Mouse (Mus musculus) urinary bladder, postnatal 14 days (tissue): Measurements from ENCODE around the gene Scrn1.
A peak's percentile ranks its signal among the peaks of the same experiment; 100 is the strongest.

Source experiments
- DNase-seq: peaks from one replicate; pipeline ENCODE4 v3.0.0; 2021; ENCODE audit warnings: low spot score

The Scrn1 gene

DNA sequence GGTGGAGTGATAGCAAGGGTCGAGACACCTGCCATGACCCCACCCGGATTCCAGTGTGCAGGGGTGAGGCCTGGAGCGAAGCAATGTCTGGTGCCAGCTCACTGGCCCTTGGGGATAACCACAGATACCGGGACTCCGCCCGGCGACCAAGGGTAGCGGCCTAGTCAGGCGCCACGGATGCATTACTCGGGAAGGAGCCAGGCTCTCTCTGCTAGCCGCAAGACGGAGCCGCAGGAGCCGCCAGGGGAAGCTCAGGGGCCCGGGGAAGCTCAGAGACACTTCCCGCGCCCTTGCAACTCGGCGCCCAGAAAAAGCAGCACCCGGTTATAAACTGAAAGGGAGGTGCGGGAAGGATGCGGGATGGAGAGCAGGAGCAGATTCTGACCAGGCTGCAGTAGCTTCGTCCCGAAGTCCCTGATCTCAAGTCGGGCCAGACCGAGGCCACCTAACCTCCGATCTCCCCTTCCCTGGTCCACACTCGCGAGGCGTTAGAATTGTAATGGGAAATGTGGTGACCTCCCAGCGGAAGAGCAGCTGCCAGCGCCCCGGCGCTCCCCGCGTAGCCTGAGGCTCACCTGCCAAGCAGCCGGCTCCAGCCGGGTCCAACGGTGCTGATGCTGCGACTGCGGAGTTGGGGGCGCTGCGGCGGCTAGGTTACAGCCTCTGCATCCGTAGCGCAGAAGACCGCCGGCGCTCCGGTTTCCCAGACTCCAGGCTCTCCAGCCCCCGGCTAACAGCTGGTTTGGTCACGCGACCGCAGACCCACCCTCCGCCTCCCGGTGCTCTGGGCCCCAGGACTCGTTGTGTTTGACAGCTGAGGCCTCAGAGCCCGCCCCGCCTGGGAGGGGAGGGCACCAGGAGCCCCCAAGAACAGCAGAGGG, at the start of gene Scrn1:
Scrn1 (minus strand) TSS at position 825 of the 881 bp plus-strand sequence.
- DNase-seq: peak; percentile 62

DNA sequence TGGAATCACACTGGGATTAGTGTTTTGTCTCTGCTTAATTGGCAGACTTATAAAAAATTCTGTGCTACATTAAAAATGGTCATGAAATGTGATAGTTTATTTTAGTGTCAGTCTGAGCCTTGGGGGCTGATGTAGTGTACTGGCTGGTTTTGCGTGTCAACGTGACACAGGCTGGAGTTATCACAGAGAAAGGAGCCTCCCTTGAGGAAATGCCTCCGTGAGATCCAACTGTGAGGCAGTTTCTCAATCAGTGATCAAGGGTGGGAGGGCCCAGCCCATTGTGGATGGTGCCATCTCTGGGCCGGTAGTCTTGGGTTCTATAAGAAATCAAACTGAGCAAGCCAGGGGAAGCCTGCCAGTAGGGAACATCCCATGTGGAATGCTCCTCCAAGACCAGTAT, 40.0 kb upstream of the Scrn1 start:
- peak; percentile 10 for DNase-seq

DNA sequence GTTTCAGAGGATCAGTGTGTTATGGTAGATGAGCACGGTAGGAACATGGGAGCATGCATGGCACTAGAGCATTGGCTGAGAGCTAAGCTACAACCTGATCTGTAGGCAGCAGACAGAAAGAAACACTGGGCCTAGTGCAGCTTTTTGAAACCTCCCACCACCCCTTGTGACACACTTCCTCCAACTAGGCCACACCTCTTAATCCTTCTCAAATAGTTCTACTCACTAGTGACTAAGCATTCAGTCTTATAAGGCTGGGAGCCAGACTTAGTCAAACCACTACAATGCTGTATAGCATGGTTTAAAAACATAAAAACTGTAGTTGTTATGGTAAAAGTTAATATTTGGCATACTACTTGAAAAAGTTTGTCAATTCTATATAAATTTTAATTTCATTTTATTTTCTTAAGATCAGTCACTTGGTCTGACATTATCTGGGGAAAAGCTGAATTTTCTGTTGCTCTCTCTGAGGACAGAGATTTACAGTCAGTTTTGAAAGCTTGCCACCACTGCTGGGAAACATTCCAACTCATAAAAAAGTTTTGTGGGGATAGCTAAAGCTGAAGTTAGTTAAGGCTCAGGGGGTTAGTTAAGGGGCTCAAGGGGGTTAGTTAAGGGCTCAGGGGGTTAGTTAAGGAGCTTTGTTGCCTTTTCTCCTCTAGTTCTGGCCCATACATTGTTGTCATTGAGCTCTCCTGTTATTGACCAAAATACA, 37.9 kb upstream of the Scrn1 start:
- DNase-seq: peak; percentile 58

DNA sequence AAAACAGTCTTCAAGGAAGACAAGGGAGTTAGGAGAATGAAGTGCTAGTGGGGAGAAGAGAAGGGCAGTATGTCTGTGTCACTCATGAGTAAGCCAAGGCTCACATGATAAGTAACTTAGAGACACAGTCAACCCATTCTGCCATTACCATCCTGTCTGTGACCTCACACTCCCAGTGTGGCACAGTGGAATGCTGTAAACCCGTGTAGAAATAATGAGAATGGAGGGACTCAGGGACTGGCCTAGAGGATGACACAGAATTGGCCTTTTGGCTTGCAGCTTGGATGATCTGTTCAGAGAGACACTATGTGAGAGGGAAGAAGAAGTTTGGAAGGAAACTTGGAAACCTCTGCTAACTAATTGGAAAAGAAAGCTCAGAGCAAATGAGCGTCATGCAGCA, 36.6 kb upstream of the Scrn1 start:
- no peak for DNase-seq

DNA sequence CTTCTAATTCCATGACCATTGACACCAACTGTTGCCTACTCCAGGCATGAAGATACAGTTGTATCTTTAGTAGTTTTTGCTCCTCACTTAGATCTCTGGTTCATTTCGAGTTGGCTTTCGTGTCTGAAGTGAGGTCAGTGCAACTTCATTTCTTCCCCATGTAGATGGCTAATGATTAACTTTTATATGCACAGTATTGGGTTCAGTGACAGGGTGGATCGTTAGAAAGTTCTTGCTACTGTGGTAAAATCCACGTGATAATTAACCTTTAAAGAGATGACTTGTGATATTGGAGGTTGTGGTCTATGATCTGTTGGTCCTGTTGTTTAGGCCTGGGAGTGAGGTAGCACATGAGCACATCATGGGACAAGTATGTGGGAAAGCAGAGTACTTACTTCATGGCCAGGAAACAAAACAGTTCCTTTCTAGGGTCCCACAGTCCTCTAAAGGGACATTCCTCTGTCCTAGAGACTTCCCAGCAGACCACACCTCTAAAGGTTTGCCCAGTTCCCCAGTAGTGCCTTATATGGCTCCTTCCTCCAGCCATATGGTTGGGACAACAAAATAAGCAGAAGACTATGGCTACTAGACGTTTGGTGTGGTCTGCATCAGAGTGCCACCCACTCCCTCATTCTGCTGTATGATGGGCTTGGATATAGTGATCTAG, 34.5 kb upstream of the Scrn1 start:
- no peak for DNase-seq

DNA sequence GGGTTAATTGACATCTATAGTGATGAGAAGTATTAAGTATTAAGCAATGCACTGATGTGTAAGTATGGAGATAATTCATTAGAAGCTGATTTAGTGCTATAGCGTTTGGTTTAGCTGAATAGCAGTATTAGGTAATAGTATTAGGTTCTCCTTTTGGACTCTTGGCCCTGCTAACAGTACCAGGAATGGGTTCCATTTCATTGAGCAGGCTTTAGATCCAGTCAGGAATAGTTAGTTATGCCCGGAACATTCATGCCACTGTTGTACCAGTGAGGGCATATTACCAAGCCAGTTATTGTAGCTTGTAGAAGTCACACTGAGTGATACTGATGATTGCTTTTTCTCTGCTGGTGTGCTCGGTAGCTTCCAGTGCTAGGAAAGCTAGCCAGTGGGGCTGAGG, 31.4 kb upstream of the Scrn1 start:
- no peak for DNase-seq

DNA sequence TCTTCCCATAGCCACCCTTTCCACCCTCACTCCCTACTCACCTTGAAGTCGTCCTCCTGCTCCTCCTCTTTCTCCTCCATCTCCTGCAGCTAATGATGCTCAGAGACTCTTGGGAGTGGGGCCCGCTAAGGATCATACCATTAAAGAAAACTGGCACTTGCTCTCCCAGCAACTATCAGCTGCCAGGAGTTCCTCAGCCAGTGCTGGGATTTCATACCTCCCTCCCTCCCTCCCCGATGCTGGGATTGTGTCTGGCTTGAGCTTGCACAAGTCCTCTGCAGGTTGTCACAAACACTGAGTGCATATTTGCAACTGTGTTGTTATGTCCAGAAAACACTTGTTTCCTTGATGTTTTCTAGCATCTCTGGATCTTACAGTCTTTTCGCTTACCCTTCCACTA, 30.9 kb upstream of the Scrn1 start, which contains the start of gene Fkbp14:
Fkbp14 (minus strand) TSS at position 101 of the 400 bp plus-strand sequence.
- no peak for DNase-seq

DNA sequence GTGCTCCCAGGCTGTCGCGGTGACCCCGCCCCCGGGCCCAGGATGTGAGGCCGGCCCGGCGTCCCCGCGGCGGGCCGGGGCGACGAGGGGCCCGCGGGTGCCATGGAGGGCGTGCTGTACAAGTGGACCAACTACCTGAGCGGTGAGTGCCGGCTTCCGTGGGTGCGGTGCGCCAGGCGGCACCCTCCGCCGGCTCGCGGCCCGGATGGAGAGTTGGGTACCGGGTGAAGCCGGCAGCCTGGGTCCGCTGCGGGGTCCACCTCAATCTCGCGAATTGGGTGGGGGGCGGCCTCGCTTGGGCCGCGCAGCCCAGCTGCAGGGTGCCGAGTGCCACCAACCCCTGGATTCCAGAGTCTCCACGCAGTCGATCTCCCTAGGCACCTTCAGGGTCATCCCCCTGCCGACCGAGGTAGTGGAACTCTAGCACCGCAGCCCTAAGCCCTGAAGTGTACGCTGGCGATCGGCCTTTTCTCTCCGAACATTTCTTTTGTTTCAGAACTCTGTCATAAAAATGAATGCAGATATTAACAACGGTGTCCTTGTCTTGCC, 29.1 kb upstream of the Scrn1 start:
- no peak for DNase-seq

DNA sequence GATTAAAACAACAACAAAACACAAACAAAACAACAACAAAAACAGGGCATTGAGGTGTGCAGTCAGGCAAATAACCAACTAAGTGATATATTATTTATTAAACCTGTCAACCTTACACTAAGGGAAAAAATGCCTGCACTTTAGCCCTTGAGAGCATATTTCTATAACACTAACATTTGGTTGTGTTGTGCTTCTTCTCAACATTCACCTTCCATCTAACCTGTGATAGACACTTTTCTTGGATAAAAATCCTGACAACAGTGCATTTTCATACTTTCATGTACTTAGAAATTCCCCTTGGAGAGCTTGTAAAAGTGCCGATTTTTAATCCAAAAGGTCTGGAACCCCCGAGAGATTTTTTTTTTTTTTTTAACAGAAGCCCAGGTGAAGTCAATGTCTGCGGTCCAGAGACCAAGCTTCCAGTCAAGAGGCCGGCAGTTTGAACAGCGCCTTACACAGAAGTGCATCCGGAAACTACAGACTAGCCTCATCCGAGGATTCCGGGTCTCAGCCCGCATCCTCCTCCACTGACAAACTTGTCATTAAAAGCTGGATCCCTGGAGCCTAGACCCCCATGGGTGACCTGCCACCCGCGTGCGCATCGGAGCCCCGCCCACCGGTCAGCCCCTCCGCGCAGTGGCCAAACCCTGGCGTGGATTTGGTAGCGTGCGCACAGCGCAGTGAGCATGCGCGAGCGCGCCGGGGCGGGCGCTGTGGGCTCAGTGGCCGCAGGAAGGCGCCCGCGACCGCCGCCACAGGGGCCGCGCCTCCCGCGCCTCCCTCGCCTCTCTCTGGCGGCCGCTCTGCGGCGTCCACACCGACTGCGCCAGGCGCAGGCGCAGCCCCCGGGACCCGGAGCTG, 28.4 kb upstream of the Scrn1 start, which contains the start of gene Plekha8:
Plekha8 (plus strand) TSS at position 643 of the 861 bp plus-strand sequence.
- peak; percentile 92 for DNase-seq

DNA sequence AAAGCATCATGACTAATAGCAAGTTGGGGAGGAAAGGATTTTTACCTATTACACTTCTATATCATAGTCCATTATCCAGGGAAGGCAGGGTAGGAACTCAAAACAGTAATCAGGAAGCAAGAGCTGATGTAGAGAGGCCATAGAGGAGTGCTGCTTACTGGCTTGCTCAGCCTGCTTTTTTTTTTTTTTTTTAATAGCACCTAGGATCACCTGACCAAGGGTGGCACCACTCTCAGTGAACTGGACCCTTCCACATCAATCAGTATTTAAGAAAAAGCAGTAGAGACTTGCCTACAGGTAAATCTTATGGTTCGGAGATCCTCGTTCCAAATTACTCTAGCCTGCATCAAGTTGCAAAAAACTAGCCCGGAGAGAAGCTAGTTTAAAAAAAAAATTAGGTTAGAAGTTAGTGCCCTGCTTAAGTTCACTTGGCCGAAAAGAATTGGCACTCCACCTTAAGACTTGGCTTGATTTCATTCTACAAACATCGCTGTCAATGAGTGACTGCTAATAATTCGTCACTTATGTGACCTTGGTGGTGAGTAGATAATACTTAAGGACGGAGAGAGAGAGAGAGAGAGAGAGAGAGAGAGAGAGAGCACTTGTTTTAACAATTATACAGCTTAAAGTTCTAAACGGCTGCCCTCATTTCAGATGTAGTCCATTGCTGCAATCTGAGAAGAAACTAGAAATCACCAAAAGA, 27.6 kb upstream of the Scrn1 start:
- DNase-seq: no peak

DNA sequence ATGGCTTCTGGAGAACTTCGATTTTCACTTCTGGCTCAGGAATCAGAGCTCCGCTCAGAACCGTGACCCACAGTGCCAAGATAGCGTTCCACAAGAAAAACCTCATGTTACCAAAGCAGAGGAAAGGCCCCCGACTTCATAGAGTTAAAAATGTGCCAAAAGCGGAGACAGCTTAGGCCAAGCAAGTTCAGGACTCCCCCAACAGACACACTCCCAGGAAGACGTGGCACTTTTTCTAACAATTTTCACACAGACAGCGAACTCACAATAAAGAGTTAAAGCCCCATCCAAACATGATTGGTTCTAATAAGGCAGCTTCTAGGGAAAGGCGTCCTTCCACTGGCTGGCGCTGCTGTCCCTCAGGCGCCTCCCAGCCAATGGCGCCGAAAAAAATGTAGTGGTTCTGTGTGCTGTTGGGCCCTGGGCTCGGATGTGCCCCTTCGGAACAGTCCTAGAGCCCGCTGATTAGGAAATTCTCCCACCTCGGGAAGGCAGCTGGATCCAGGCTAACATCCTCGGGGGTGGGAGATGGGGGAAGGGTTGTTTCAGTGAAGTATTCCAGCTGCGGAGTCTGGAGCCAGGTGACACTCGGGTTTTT, 26.7 kb upstream of the Scrn1 start:
- DNase-seq: peak; percentile 92

DNA sequence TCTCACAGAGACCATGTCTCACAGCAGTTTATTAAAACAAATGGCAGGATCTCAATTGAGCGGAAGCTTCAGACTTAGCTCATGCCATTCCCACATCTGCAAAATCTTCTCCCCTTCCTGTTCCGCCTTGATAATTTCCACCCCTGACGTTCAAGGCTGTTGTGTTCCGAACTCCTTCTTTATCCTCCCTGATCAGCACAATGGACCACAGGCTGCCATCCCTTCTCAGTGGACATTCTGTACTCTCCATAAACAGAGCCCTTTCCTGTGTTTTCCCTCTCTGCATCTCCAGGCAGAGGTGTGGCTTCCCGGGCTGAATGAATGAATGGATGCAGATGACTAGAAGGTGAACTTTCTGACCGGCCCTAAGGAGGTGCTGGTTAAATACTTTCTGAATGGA, 25.5 kb upstream of the Scrn1 start:
- DNase-seq: no peak

DNA sequence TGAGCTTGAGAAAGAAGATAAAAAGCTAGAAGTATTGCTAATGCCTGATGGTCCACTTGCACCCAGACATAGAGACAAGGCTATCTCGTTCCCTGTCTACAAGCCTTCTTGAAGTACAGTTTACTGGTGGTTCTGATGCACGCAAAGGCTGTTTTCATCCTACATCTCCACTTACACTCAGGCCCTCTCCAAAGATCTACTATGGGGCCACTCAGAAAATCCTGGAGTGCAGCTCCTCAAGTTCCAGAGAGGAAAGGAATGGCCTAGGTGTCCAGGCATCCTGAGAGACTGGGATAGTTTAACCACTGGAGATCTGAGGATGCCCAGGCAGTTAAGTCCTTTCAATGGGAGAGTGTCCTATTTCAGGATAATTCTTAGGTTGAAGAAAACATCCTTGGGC, 24.4 kb upstream of the Scrn1 start:
- DNase-seq: no peak

DNA sequence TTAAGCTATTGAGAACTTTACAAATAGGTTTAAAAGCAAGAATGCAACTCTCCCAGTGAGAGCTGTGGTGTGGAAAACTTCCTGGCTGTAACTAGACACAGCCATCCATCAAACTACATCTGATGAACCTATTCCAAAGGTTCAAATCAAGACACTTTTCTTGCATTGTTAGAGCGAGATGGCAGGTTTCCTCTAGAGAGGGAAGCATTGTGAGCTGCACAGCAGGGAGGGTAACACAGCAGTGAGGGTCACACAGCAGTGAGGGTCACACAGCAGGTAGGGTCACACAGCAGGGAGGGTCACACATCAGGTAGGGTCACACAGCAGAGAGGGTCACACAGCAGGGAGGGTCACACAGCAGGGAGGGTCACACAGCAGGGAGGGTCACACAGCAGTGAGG, 21.9 kb upstream of the Scrn1 start:
- no peak for DNase-seq

DNA sequence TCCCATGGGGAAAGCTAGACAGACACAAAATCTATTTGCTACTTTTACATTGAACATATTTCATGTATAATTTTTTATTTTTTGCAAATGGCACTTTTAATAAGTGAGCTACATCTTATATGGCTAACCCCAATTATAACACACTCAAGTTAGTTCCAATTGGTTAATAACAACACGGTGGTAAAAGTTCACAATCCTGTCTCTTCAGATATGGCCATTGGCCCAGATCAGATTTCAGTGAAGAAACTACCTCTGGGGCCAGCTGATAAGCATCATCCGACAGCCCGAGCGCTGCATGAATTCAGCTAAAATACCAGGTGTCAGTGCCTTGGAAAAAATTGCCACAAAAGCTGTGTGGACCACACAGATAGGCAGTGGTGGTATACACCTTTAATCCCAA, 21.4 kb upstream of the Scrn1 start:
- no peak for DNase-seq

DNA sequence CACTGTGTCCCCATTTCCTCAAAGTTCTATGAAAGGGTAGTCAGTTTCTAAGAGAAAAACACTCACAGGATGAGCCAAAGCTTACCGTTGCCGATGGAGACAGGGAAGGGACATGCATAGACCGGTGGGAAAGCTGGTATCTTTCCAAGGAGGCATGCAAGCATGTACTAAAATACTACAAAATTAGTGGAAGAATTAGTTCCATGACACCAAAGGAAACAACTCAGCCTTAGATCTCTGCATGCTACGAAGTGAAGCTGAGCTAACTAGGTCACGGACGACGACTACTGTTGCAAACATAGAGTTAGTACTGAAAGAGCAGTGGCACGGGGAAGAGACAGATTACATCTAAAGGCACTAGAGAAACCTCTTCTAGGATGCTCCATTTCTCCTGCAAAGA, 20.6 kb upstream of the Scrn1 start:
- DNase-seq: no peak

DNA sequence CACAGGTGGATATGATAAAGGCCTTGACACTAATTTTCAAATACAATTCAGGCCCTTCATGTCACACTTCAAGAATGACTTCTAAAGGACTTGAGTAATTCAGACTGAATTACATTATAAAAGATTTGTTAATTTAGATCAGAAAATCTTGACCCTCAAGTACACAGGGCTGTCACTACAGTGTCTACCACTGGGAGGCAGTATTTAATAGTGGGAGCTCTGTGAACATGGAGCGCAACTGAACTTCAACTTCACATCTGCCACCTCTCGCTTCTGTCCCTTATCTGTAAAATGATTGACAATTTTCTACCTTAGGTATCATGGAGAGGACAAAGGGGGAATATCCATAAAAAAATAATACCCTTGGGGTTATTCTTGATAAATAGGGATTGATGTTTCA, 19.9 kb upstream of the Scrn1 start:
- DNase-seq: peak; percentile 59

DNA sequence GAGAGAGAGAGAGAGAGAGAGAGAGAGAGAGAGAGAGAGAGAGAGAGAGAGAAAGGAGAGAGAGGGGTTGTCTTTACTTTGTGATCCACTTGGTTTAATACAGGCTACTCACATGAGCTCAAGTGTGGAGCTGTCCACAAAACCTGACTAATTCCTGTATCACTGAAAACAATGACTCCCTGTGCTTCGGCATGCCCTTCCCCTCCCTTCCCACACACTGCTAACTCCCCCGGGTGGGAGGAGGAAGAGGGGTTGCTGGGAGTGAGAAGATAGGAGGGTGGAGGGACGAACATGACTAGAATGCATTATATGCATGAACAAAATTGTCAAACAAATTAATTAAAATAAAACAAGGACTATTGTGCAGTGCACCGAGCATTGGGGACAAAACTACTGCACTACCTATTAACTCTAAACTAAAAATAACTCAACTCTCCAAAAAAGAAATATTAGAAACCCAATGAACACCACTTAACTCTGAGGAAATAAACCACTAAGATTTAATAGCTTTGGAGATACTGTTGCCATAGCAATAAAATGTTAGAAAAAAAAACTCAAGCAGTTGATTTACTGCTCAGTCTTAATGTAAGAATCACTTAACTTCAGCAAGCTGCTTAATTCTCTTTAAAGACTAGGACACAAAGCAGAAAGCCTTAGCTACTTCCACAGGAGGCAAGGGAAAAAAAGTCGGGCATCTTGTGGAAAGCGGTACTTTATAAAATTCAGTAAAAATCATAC, 7.1 kb upstream of the Scrn1 start:
- no peak for DNase-seq

DNA sequence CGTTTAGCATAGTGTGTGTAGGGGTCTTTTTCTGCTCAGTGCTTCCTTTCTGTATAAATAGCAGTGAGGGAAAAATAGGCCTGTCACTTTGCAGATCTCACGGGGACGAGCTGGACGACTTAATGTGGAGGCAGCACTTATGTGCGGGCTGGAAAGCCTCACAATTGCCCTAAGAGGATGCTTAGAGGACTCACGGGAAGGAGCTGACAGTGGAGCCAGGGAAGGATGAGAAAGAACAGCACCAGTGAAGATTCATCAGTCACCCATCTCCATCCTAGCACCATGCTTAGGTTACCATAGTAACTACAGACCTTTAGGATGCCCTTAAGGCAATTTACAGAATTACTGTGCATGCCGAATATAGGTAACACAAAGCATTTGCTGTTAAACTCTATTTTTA, 3.5 kb upstream of the Scrn1 start:
- no peak for DNase-seq

DNA sequence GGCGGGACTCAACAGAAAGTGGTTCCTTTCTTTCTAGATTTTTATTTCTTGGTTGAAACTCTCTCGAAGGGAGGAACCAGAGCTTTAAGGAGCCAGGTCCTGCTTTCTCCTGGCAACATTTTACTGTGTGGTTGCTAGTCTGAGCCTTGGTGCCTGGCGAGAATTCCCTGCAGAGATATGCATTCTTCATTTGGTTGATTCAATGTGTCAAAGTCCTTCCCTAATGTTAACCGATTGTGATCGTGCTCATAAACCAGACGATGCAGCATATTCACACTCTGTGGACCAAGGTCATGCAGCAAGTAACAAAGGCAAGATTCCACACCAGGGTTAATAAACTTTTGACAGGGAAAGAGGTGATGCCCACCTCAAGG, 244 bp upstream of the Scrn1 start:
- no peak for DNase-seq
